Mouse (Mus musculus) hindbrain, postnatal 0 days (tissue): ENCODE data around the gene Scamp5. TPM values are rescaled to one million over a fixed set of nuclear protein-coding genes. Genes with fewer than 3 reads are reported as not detected.

Source experiments
- ATAC-seq: fragments of 200-750 bp; cut with Nextera tagmentation; 2 replicates; pipeline ENCODE4 v1.8.0; 2017; ENCODE audit warnings: mild to moderate bottlenecking, moderate TSS enrichment, moderate library complexity
- DNase-seq: peaks from one replicate; pipeline ENCODE4 v3.0.0-alpha.2; 2015; ENCODE audit warnings: low spot score
- H3K27ac ChIP-seq: fragments of 300-500 bp; sonication (generic); 2 replicates; pipeline ENCODE4 v1.5.1; 2014; ENCODE audit warnings: mild to moderate bottlenecking
- H3K27me3 ChIP-seq: fragments of 300-500 bp; sonication (generic); 2 replicates; pipeline ENCODE4 v1.6.1; 2014; ENCODE audit warnings: low read length, mixed read lengths; ENCODE audit not compliant: insufficient read depth
- H3K36me3 ChIP-seq: fragments of 300-500 bp; sonication (generic); 2 replicates; pipeline ENCODE4 v1.6.1; 2014; ENCODE audit warnings: low read length, mixed read lengths; ENCODE audit not compliant: insufficient read depth
- H3K4me1 ChIP-seq: fragments of 300-500 bp; sonication (generic); 2 replicates; pipeline ENCODE4 v1.6.1; 2014; ENCODE audit warnings: antibody characterized with exemption, low read length, mixed read lengths; ENCODE audit not compliant: insufficient read depth
- H3K4me2 ChIP-seq: fragments of 300-500 bp; sonication (generic); 2 replicates; pipeline ENCODE4 v1.6.1; 2014; ENCODE audit warnings: low read depth, mild to moderate bottlenecking, low read length, moderate library complexity, mixed read lengths
- H3K4me3 ChIP-seq: fragments of 300-500 bp; sonication (generic); 2 replicates; pipeline ENCODE4 v1.5.1; 2014; ENCODE audit warnings: low read length
- H3K9ac ChIP-seq: fragments of 300-500 bp; sonication (generic); replicated peaks from 2 replicates; pipeline ENCODE4 v1.6.1; 2014; ENCODE audit warnings: mild to moderate bottlenecking, low read length, moderate library complexity, mixed read lengths
- H3K9me3 ChIP-seq: fragments of 300-500 bp; sonication (generic); 2 replicates; pipeline ENCODE4 v1.6.1; 2016; ENCODE audit warnings: low read length, mixed read lengths
- CTCF ChIP-seq: IDR thresholded peaks from 2 replicates; pipeline ENCODE4 v1.5.1; 2016; ENCODE audit warnings: antibody characterized with exemption, control low read depth, low read depth
- WGBS: fragments of 180-500 bp; shearing (Covaris S2); extraction: QIAGEN DNeasy Blood & Tissue Kit; methylation state at CpG from one replicate; pipeline ENCODE4 v1.1.7; 2014; 5-methylcytosine and 5-hydroxymethylcytosine counted together
- polyA plus RNA-seq: library from polyadenylated mRNA; unstranded; fragments of >200 nt; fragmentation: Nextera tagmentation; extraction: Ambion mirVana; gene quantifications from 2 replicates; pipeline ENCODE4 v1.2.1, GENCODE M21; 2015
- total RNA-seq: library from RNA; depleted of rRNA; stranded (reverse); fragments of >200 nt; gene quantifications from 2 replicates; pipeline ENCODE4 v1.2.3, GENCODE M21; 2014

Gene Scamp5
- total and polyA plus RNA-seq, 2 experiments from 2014 or later = 163 to 375 TPM

- ATAC-seq (peak; percentile 55), DNase-seq (peak; percentile 23)
- no peaks in the 10 kb centered on the region for H3K36me3 ChIP-seq
- TF ChIP-seq CTCF = no peak
- H3K9ac ChIP-seq = peak within 1 kb of the TSS; percentile 48; the same call in 1 of the 2 replicates
- H3K27me3 ChIP-seq = peaks cover 9% of the 10 kb centered on the region
- H3K4me3 ChIP-seq = peak within 1 kb of the TSS; percentile 41
- under 1% methylated on average over 46 of the region's 46 CpGs for WGBS
- H3K9me3 ChIP-seq = no peaks in the 10 kb centered on the region
- H3K27ac ChIP-seq = peak within 1 kb of the TSS; percentile 62; the same call in 1 of the 2 replicates
- H3K4me2 ChIP-seq = peak within 1 kb of the TSS; percentile 86
- peaks cover 29% of the 10 kb centered on the region for H3K4me1 ChIP-seq
Observed at GRCm38 (mm10) chr9:57503622-57504380, 35.9 kb upstream of the Scamp5 start, which contains the start of gene Rpp25. Gene Rpp25 (plus strand): TSS chr9:57504026.

- 8% methylated on average over 23 of the region's 23 CpGs for WGBS
- no peak for TF ChIP-seq CTCF
- peaks cover 29% of the 10 kb centered on the region for H3K4me1 ChIP-seq
- ATAC-seq (0 out of 2 replicates have a peak, but pooled peaks have one; percentile 7), DNase-seq (no peak)
- H3K27ac ChIP-seq = no peak overlapping the region; the same call in 1 of the 2 replicates
- peak overlapping the region; percentile 48; the same call in 1 of the 2 replicates for H3K9ac ChIP-seq
- H3K4me2 ChIP-seq = peak overlapping the region; percentile 86
- peak overlapping the region; percentile 41 for H3K4me3 ChIP-seq
- peaks cover 9% of the 10 kb centered on the region for H3K27me3 ChIP-seq
- H3K9me3 ChIP-seq = no peaks in the 10 kb centered on the region
- H3K36me3 ChIP-seq = no peaks in the 10 kb centered on the region
Observed at GRCm38 (mm10) chr9:57502911-57503621, 35.2 kb upstream of the Scamp5 start.

- Histone ChIP-seq H3K36me3 (no peaks in the 10 kb centered on the region), H3K4me1 (peaks cover 29% of the 10 kb centered on the region), H3K27ac (peak overlapping the region; percentile 41; the same call in 1 of the 2 replicates), H3K9me3 (no peaks in the 10 kb centered on the region), H3K9ac (peak overlapping the region; percentile 35; the same call in 1 of the 2 replicates), H3K4me2 (peak overlapping the region; percentile 86), H3K27me3 (peaks cover 9% of the 10 kb centered on the region), H3K4me3 (peak overlapping the region; percentile 18)
- WGBS = 2% methylated on average over 20 of the region's 20 CpGs
- TF ChIP-seq CTCF = no peak
- ATAC-seq = no peak
- peak; percentile 82 for DNase-seq
Observed at GRCm38 (mm10) chr9:57501861-57502260, 34.0 kb upstream of the Scamp5 start.

GRCm38 (mm10) chr9:57501452-57501851 is 33.6 kb upstream of the Scamp5 start:
- Histone ChIP-seq H3K4me2 (peak overlapping the region; percentile 86), H3K9ac (peak overlapping the region; percentile 35; the same call in 1 of the 2 replicates), H3K4me3 (peak overlapping the region; percentile 18), H3K27ac (peak overlapping the region; percentile 41; the same call in 1 of the 2 replicates), H3K4me1 (peaks cover 29% of the 10 kb centered on the region), H3K9me3 (no peaks in the 10 kb centered on the region), H3K36me3 (no peaks in the 10 kb centered on the region), H3K27me3 (peaks cover 9% of the 10 kb centered on the region)
- ATAC-seq = no peak
- 9% methylated on average over 13 of the region's 13 CpGs for WGBS
- no peak for TF ChIP-seq CTCF
- DNase-seq = peak; percentile 28

- no peaks in the 10 kb centered on the region for H3K9me3 ChIP-seq
- H3K9ac ChIP-seq = no peak overlapping the region
- no peak overlapping the region for H3K4me2 ChIP-seq
- H3K27ac ChIP-seq = 0 out of 2 replicates have a peak overlapping the region, but pooled peaks have one; percentile 26
- TF ChIP-seq CTCF = no peak
- H3K36me3 ChIP-seq = no peaks in the 10 kb centered on the region
- no peaks in the 10 kb centered on the region; the same call in 1 of the 2 replicates for H3K27me3 ChIP-seq
- no peak for ATAC-seq
- WGBS = 44% methylated on average over 7 of the region's 7 CpGs
- H3K4me3 ChIP-seq = no peak overlapping the region
- no peak for DNase-seq
- peaks cover 12% of the 10 kb centered on the region for H3K4me1 ChIP-seq
Observed at GRCm38 (mm10) chr9:57498536-57498935, 30.7 kb upstream of the Scamp5 start.

- Histone ChIP-seq H3K27me3 (no peaks in the 10 kb centered on the region; the same call in 1 of the 2 replicates), H3K9me3 (no peaks in the 10 kb centered on the region), H3K4me1 (peaks cover 8% of the 10 kb centered on the region; the same call in 1 of the 2 replicates), H3K27ac (no peak overlapping the region), H3K4me3 (no peak overlapping the region), H3K36me3 (no peaks in the 10 kb centered on the region), H3K4me2 (no peak overlapping the region), H3K9ac (no peak overlapping the region)
- WGBS = 61% methylated on average over 5 of the region's 5 CpGs
- DNase-seq = no peak
- ATAC-seq = no peak
- TF ChIP-seq CTCF = no peak
Observed at GRCm38 (mm10) chr9:57497236-57497635, 29.4 kb upstream of the Scamp5 start.
